Comparison of ENCODE assay signal across 16 mouse cellular contexts in genomic region chr17:85528105-85529004, GRCm38 (mm10).
"Had no signal": no experiment of that assay in that cellular context is flagged by ENCODE, and none has a peak within 500 bp of the region (broad histone marks: within the 10 kb centered on the region; RNA-seq: fewer than 3 reads in every experiment).

No protein-coding gene starts in this region.

- ATAC-seq: intestine, postnatal 0 days; liver, postnatal 0 days had no signal

- H3K27me3 ChIP-seq: lung, embryonic 15.5 days; neural tube, embryonic 13.5 days had no signal

- H3K4me1 ChIP-seq: liver, embryonic 13.5 days; lung, embryonic 15.5 days; neural tube, embryonic 13.5 days had no signal

- H3K9me3 ChIP-seq: limb, embryonic 12.5 days; liver, embryonic 13.5 days; lung, embryonic 15.5 days; neural tube, embryonic 13.5 days had no signal

- H3K9ac ChIP-seq: limb, embryonic 12.5 days; liver, embryonic 13.5 days; liver, postnatal 0 days; lung, embryonic 15.5 days; neural tube, embryonic 13.5 days had no signal

- H3K36me3 ChIP-seq: limb, embryonic 12.5 days; liver, embryonic 13.5 days; lung, embryonic 15.5 days; neural tube, embryonic 13.5 days had no signal

- H3K27ac ChIP-seq: limb, embryonic 12.5 days; liver, embryonic 13.5 days; lung, embryonic 15.5 days; macrophage; neural tube, embryonic 13.5 days; stomach, postnatal 0 days had no signal

- H3K4me3 ChIP-seq: limb, embryonic 12.5 days; liver, embryonic 13.5 days; lung, embryonic 15.5 days; neural tube, embryonic 13.5 days had no signal

- DNase-seq: kidney, adult 8-10 months; kidney, postnatal 25 days; layer of hippocampus, adult 9-11 months; layer of hippocampus, postnatal 36 days; liver; liver, embryonic 13.5 days; liver, postnatal 0 days; lung, postnatal 14 days; thymus, adult 2 months; thymus, postnatal 25 days had no signal

- H3K4me2 ChIP-seq: limb, embryonic 12.5 days; liver, embryonic 13.5 days; lung, embryonic 15.5 days; neural tube, embryonic 13.5 days had no signal
